Mouse (Mus musculus) E14TG2a.4 (cell line): ENCODE measurements at regions not wholly inside any gene's neighbourhood (a gene's known extent, or its start where the extent isn't known, plus 50 kb on each side); places are given as distances from the start of the nearest gene placed in this dataset.
A peak's percentile ranks its signal among the peaks of the same experiment; 100 is the strongest.

ENCODE experiments used
- CTCF ChIP-seq: conservative IDR thresholded peaks from 2 replicates; pipeline ENCODE4 v1.5.1; 2014; ENCODE audit warnings: low read length
- NANOG ChIP-seq: IDR thresholded peaks from 2 replicates; pipeline ENCODE4 v1.6.1; 2014; ENCODE audit warnings: borderline replicate concordance, low read length, mixed read lengths
- POU5F1 ChIP-seq: IDR thresholded peaks from 2 replicates; pipeline ENCODE4 v1.6.1; 2014; ENCODE audit warnings: low read length, borderline replicate concordance

GRCm38 (mm10) chr11:20455085-20455864 lies 87.8 kb upstream of the Sertad2 start:
- peak; percentile 94 for TF ChIP-seq CTCF
- TF ChIP-seq POU5F1 = no peak
- no peak for TF ChIP-seq NANOG
